Mouse (Mus musculus): Measurements from ENCODE around the gene Tedc2. TPM values are rescaled to one million over a fixed set of nuclear protein-coding genes. Genes with fewer than 3 reads are reported as not detected.

Tedc2 gene
- polyA plus RNA-seq, 1 experiment: 3.7 TPM

- H3K79me2 ChIP-seq (ENCODE audit: control insufficient read depth, insufficient read depth): no peaks in the 10 kb centered on the region
- no peak overlapping the region for H3K4me3 ChIP-seq
- no peaks in the 10 kb centered on the region for H3K27me3 ChIP-seq (ENCODE audit: control insufficient read depth, insufficient read depth, insufficient read length)
- no peak overlapping the region for H3ac ChIP-seq (ENCODE audit: control insufficient read depth, insufficient read length)
- no peak for TF ChIP-seq TCF12 (IDR thresholded peaks at IDR 0.05; ENCODE audit: insufficient read depth, poor library complexity, severe bottlenecking)
- TF ChIP-seq USF1 (IDR thresholded peaks at IDR 0.05; ENCODE audit: low read depth): no peak
- TF ChIP-seq MAX (IDR thresholded peaks at IDR 0.05; ENCODE audit: low read depth): no peak
- TF ChIP-seq POLR2A (IDR thresholded peaks at IDR 0.05; ENCODE audit: insufficient read length, low read depth): no peak
- no peak for TF ChIP-seq SRF (IDR thresholded peaks at IDR 0.05; ENCODE audit: control insufficient read depth, insufficient read length, low read depth)
- no peak for TF ChIP-seq CEBPB (IDR thresholded peaks at IDR 0.05; ENCODE audit: insufficient read depth, poor library complexity, severe bottlenecking)
- no peak for TF ChIP-seq E2F4 (IDR thresholded peaks at IDR 0.05; ENCODE audit: insufficient read depth)
- TF ChIP-seq TCF3 (IDR thresholded peaks at IDR 0.05; ENCODE audit: insufficient read length, low read depth): no peak
- no peak for TF ChIP-seq POLR2AphosphoS2 (IDR thresholded peaks at IDR 0.05; ENCODE audit: insufficient read length, low read depth)
- no peak for TF ChIP-seq REST (IDR thresholded peaks at IDR 0.05; ENCODE audit: insufficient read depth, insufficient read length)
- no peak for TF ChIP-seq MYOG (IDR thresholded peaks at IDR 0.05; ENCODE audit: control insufficient read depth in 1 of 3, insufficient read depth in 1 of 3, insufficient read length in 2 of 3, low read depth in 2 of 3)
- no peak for TF ChIP-seq MYOD1 (IDR thresholded peaks at IDR 0.05; ENCODE audit: control insufficient read depth in 1 of 3, insufficient read length in 2 of 3, low read depth in 2 of 3)
- no peak overlapping the region for H3K4me2 ChIP-seq (ENCODE audit: low read depth)
- no peaks in the 10 kb centered on the region for H3K36me3 ChIP-seq (ENCODE audit: control insufficient read depth, insufficient read depth)
These were observed 8.1 kb downstream of the Tedc2 start for GRCm38 (mm10) chr17:24212441-24213018.

- Histone ChIP-seq H3K4me3 (no peak overlapping the region), H3K79me2 (ENCODE audit: control insufficient read depth, insufficient read depth) (no peaks in the 10 kb centered on the region), H3K36me3 (ENCODE audit: control insufficient read depth, insufficient read depth) (no peaks in the 10 kb centered on the region), H3K27me3 (ENCODE audit: control insufficient read depth, insufficient read depth, insufficient read length) (no peaks in the 10 kb centered on the region), H3K4me2 (ENCODE audit: low read depth) (no peak overlapping the region), H3ac (ENCODE audit: control insufficient read depth, insufficient read length) (no peak overlapping the region)
- no peak for TF ChIP-seq POLR2AphosphoS2 (IDR thresholded peaks at IDR 0.05; ENCODE audit: insufficient read length, low read depth)
These were observed 8.8 kb downstream of the Tedc2 start for GRCm38 (mm10) chr17:24211631-24212440.

GRCm38 (mm10) chr17:24210591-24210990, 10.1 kb downstream of the Tedc2 start:
- no peaks in the 10 kb centered on the region for H3K36me3 ChIP-seq (ENCODE audit: control insufficient read depth, insufficient read depth)
- H3K4me3 ChIP-seq: no peak overlapping the region
- no peaks in the 10 kb centered on the region for H3K79me2 ChIP-seq (ENCODE audit: control insufficient read depth, insufficient read depth)
- H3ac ChIP-seq (ENCODE audit: control insufficient read depth, insufficient read length): no peak overlapping the region
- H3K4me2 ChIP-seq (ENCODE audit: low read depth): no peak overlapping the region
- TF ChIP-seq MYOG (IDR thresholded peaks at IDR 0.05; ENCODE audit: control insufficient read depth in 1 of 3, insufficient read depth in 1 of 3, insufficient read length in 2 of 3, low read depth in 2 of 3) (no peak), MAX (IDR thresholded peaks at IDR 0.05; ENCODE audit: low read depth) (no peak), E2F4 (IDR thresholded peaks at IDR 0.05; ENCODE audit: insufficient read depth) (no peak), POLR2A (IDR thresholded peaks at IDR 0.05; ENCODE audit: insufficient read length, low read depth) (no peak), CEBPB (IDR thresholded peaks at IDR 0.05; ENCODE audit: insufficient read depth, poor library complexity, severe bottlenecking) (no peak), POLR2AphosphoS2 (IDR thresholded peaks at IDR 0.05; ENCODE audit: insufficient read length, low read depth) (no peak), REST (IDR thresholded peaks at IDR 0.05; ENCODE audit: insufficient read depth, insufficient read length) (no peak), MYOD1 (IDR thresholded peaks at IDR 0.05; ENCODE audit: control insufficient read depth in 1 of 3, insufficient read length in 2 of 3, low read depth in 2 of 3) (no peak)
- no peaks in the 10 kb centered on the region for H3K27me3 ChIP-seq (ENCODE audit: control insufficient read depth, insufficient read depth, insufficient read length)

- no peaks in the 10 kb centered on the region for H3K79me2 ChIP-seq (ENCODE audit: control insufficient read depth, insufficient read depth)
- H3K27me3 ChIP-seq (ENCODE audit: control insufficient read depth, insufficient read depth, insufficient read length): no peaks in the 10 kb centered on the region
- H3K4me2 ChIP-seq (ENCODE audit: low read depth): no peak overlapping the region
- H3ac ChIP-seq (ENCODE audit: control insufficient read depth, insufficient read length): no peak overlapping the region
- TF ChIP-seq CEBPB (IDR thresholded peaks at IDR 0.05; ENCODE audit: insufficient read depth, poor library complexity, severe bottlenecking) (no peak), POLR2A (IDR thresholded peaks at IDR 0.05; ENCODE audit: insufficient read length, low read depth) (no peak), MYOD1 (IDR thresholded peaks at IDR 0.05; ENCODE audit: control insufficient read depth in 1 of 3, insufficient read length in 2 of 3, low read depth in 2 of 3) (no peak), E2F4 (IDR thresholded peaks at IDR 0.05; ENCODE audit: insufficient read depth) (no peak), USF1 (IDR thresholded peaks at IDR 0.05; ENCODE audit: low read depth) (no peak), MYOG (IDR thresholded peaks at IDR 0.05; ENCODE audit: control insufficient read depth in 1 of 3, insufficient read depth in 1 of 3, insufficient read length in 2 of 3, low read depth in 2 of 3) (no peak), TCF3 (IDR thresholded peaks at IDR 0.05; ENCODE audit: insufficient read length, low read depth) (no peak), SRF (IDR thresholded peaks at IDR 0.05; ENCODE audit: control insufficient read depth, insufficient read length, low read depth) (no peak), TCF12 (IDR thresholded peaks at IDR 0.05; ENCODE audit: insufficient read depth, poor library complexity, severe bottlenecking) (no peak), REST (IDR thresholded peaks at IDR 0.05; ENCODE audit: insufficient read depth, insufficient read length) (no peak), MAX (IDR thresholded peaks at IDR 0.05; ENCODE audit: low read depth) (no peak), POLR2AphosphoS2 (IDR thresholded peaks at IDR 0.05; ENCODE audit: insufficient read length, low read depth) (no peak)
- H3K4me3 ChIP-seq: no peak overlapping the region
- H3K36me3 ChIP-seq (ENCODE audit: control insufficient read depth, insufficient read depth): no peaks in the 10 kb centered on the region
These were observed 10.8 kb downstream of the Tedc2 start for GRCm38 (mm10) chr17:24209916-24210240.
